Comparison of ENCODE assay signal across 29 mouse cellular contexts in the genomic region with DNA sequence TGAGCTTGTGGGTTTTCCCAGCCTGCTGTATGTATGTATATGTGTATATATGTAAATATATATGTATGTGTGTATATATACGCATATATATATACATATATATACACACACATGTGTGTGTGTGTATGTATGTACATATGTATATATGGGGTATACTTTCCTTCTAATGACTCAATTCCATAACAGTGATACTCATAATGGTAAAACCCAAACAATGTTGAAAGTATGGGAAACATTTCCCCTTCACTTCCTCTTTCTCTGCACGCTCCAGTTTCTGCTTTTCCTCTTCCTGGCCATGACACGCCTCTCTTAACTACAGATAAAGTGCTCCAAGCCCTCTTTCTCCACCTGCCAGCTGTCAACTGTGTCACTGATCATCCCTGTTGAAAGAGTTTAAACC.
"Had no signal": no experiment of that assay in that cellular context is flagged by ENCODE, and none has a peak within 500 bp of the region (broad histone marks: within the 10 kb centered on the region; RNA-seq: fewer than 3 reads in every experiment).

No protein-coding gene starts in this region.

- H3K27me3 ChIP-seq: limb, embryonic 12.5 days; limb, embryonic 13.5 days; limb, embryonic 15.5 days; liver, embryonic 12.5 days; liver, embryonic 13.5 days; liver, embryonic 15.5 days; megakaryocyte, embryonic 14.5 days; midbrain, embryonic 12.5 days; midbrain, embryonic 13.5 days; midbrain, embryonic 15.5 days had no signal

- DNase-seq: left cerebral cortex, postnatal 4 days; liver; liver, embryonic 13.5 days; liver, postnatal 0 days; lung, adult 18-20 months; lung, adult 2 months; lung, postnatal 10 days; lung, postnatal 14 days; lung, postnatal 36 days; lung, postnatal 4 days had no signal

- H3K4me2 ChIP-seq: limb, embryonic 12.5 days; limb, embryonic 13.5 days; limb, embryonic 15.5 days; liver, embryonic 11.5 days; liver, embryonic 12.5 days; liver, embryonic 13.5 days; liver, embryonic 15.5 days; lung, embryonic 14.5 days; lung, embryonic 15.5 days; midbrain, embryonic 12.5 days; midbrain, embryonic 13.5 days; midbrain, embryonic 15.5 days had no signal

- H3K4me3 ChIP-seq: left cerebral cortex, adult 2 months; limb, embryonic 10.5 days; limb, embryonic 12.5 days; limb, embryonic 13.5 days; limb, embryonic 15.5 days; liver, embryonic 12.5 days; liver, embryonic 13.5 days; liver, embryonic 15.5 days; lung, embryonic 15.5 days; megakaryocyte, embryonic 14.5 days; midbrain, embryonic 10.5 days; midbrain, embryonic 12.5 days; midbrain, embryonic 13.5 days; midbrain, embryonic 15.5 days; myocyte had no signal

- H3K9ac ChIP-seq: limb, embryonic 12.5 days; limb, embryonic 13.5 days; limb, embryonic 15.5 days; liver, embryonic 12.5 days; liver, embryonic 13.5 days; liver, embryonic 14.5 days; liver, embryonic 15.5 days; liver, postnatal 0 days; lung, embryonic 14.5 days; lung, embryonic 15.5 days; midbrain, embryonic 12.5 days; midbrain, embryonic 13.5 days; midbrain, embryonic 15.5 days had no signal

- H3K9me3 ChIP-seq: limb, embryonic 10.5 days; limb, embryonic 12.5 days; limb, embryonic 13.5 days; limb, embryonic 15.5 days; liver, embryonic 12.5 days; liver, embryonic 13.5 days; liver, embryonic 15.5 days; lung, embryonic 15.5 days; midbrain, embryonic 10.5 days; midbrain, embryonic 12.5 days; midbrain, embryonic 13.5 days; midbrain, embryonic 15.5 days had no signal

- ATAC-seq: liver, embryonic 12.5 days; liver, postnatal 0 days; midbrain, embryonic 13.5 days; midbrain, embryonic 15.5 days; midbrain, embryonic 16.5 days had no signal

- H3K4me1 ChIP-seq: liver, embryonic 12.5 days; liver, embryonic 13.5 days; megakaryocyte, embryonic 14.5 days; midbrain, embryonic 10.5 days; midbrain, embryonic 12.5 days; midbrain, embryonic 13.5 days; midbrain, embryonic 15.5 days had no signal

- H3K27ac ChIP-seq: left cerebral cortex, adult 2 months; limb, embryonic 10.5 days; limb, embryonic 12.5 days; limb, embryonic 13.5 days; limb, embryonic 15.5 days; liver, embryonic 12.5 days; liver, embryonic 13.5 days; liver, embryonic 14.5 days; liver, embryonic 15.5 days; lung, embryonic 15.5 days; macrophage; midbrain, embryonic 10.5 days; midbrain, embryonic 12.5 days; midbrain, embryonic 13.5 days; midbrain, embryonic 15.5 days had no signal

- H3K36me3 ChIP-seq: limb, embryonic 10.5 days; limb, embryonic 12.5 days; limb, embryonic 13.5 days; limb, embryonic 15.5 days; liver, embryonic 12.5 days; liver, embryonic 13.5 days; liver, embryonic 15.5 days; lung, embryonic 15.5 days; midbrain, embryonic 10.5 days; midbrain, embryonic 12.5 days; midbrain, embryonic 13.5 days; midbrain, embryonic 15.5 days had no signal
